Mouse (Mus musculus) Muller cell, postnatal 12 days (primary cell): Measurements from ENCODE around the gene Olfr178.

ENCODE experiments used
- DNase-seq: peaks from one replicate; pipeline ENCODE4 v3.0.0-alpha.2; 2015; ENCODE audit errors: inconsistent ontology term

Olfr178 gene

GRCm38 (mm10) chr16:58891963-58892362 is at the start of gene Olfr178:
Olfr178 (minus strand) TSS chr16:58892063.
- DNase-seq = no peak

GRCm38 (mm10) chr16:58929292-58929691 is 37.4 kb upstream of the Olfr178 start, which contains the start of gene Olfr180:
Olfr180 (minus strand) TSS chr16:58929392.
- no peak for DNase-seq

GRCm38 (mm10) chr16:58928655-58929054 is 36.8 kb upstream of the Olfr178 start, which contains the start of gene Olfr181:
Olfr181 (minus strand) TSS chr16:58928755.
- no peak for DNase-seq

GRCm38 (mm10) chr16:58884416-58884815 is 7.4 kb downstream of the Olfr178 start:
- no peak for DNase-seq

- no peak for DNase-seq
Observed at GRCm38 (mm10) chr16:58874668-58875067, 17.2 kb downstream of the Olfr178 start, which contains the start of gene Olfr177. Olfr177 (minus strand) TSS chr16:58874768.

GRCm38 (mm10) chr16:58861479-58861878 is 30.4 kb downstream of the Olfr178 start:
- DNase-seq = no peak

- DNase-seq = no peak
Observed at GRCm38 (mm10) chr16:58860032-58860737, 31.7 kb downstream of the Olfr178 start.
